Mouse (Mus musculus): ENCODE results near the gene Marc2. TPM values are rescaled to one million over a fixed set of nuclear protein-coding genes. Genes with fewer than 3 reads are reported as not detected.
A peak's percentile ranks its signal among the peaks of the same experiment; 100 is the strongest.

The Marc2 gene
- total RNA-seq, 2 experiments from 2014 or later, result 150 to 175 TPM

DNA sequence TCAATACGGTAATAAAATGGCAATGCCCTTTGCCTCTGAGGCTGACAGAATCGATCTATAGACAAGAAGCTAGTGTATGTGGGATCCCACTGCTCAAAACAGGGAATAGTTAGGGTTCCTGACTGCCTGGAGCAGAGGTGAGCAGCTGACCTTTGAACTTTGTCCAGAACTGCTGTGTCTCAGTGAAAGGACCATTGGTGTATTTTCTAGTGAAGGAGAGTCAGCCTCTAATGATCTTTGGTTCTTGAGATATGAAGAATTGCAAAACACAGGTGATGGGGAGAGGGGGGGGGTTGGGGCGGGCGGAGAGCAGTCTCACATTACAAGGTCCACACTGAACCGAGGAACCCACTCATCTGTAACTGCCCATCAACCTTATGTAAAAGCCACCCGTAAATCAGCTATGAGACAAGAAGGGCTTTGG, 36.7 kb downstream of the Marc2 start:
- DNase-seq (ENCODE audit: low spot score in 2 of 2), result no peak

DNA sequence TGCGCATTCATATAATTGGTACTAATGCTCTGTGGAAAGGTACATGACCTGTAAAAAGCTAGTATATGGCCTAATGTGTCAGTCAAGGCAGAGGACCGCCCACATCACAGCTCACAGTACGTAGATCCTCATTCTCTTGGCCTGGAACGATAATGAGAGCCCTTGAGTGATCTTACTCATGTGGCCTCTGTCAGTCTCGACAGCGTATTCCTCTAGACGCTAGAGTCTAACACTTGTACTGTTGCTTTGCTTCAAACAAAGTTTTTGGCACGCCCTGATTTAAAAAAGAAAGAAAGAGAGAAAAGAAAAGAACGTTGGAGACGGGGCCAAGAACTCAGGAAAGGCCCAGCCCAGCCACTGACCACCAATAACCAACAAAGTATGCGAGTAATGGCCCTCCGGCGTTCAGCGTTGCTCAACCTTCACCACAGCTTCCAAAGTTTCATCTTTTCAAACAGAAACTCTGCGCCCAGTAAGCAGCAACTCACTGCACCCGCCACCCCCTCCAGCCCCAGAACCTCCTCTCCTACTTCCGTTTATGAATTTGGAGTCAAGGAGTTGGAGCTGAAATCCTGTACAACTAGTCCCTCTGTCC, 37.7 kb downstream of the Marc2 start:
- no peak for DNase-seq (ENCODE audit: low spot score in 2 of 2)

GRCm38 (mm10) chr1:184807627-184808417, 38.4 kb downstream of the Marc2 start:
- no peak for DNase-seq (ENCODE audit: low spot score in 2 of 2)

DNA sequence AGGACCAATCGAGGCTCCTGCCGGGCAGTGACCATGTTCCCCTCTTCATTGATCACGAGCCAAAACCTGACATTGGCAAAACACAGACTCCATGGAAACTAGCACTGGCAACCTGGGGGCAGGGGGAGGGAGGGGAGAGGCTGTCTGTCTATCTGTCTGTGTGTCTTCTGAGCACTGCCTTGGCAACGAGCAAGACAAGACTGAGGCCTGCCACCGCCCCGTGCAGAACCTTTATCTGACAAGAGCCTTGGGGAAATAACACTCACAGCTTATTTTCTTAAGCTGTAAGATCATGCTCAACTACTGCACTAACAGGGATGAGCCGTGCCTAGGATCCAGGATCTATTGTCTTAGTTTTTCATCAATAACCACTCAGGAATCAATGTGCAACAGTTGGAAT, 39.1 kb downstream of the Marc2 start:
- no peak for DNase-seq (ENCODE audit: low spot score in 2 of 2)

DNA sequence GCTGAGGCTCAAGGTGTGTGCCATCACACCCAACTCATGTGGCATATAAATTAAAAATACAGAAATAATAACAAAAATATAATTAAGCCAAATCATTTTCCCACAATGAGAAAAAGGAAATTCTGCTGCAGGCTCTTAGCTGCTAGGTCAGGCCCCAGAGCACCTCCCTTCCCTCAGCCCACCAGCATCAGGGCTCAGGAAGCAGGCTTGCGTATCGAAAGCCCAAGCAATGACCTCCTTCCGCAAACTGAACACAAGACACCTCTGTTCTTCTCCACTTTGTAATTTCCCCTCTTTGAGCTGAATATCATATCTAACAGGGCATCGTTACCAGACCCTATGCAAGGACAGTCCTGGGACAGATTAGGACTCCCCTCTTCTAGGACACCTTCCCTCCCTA, 40.5 kb downstream of the Marc2 start:
- no peak for DNase-seq (ENCODE audit: low spot score in 2 of 2)

DNA sequence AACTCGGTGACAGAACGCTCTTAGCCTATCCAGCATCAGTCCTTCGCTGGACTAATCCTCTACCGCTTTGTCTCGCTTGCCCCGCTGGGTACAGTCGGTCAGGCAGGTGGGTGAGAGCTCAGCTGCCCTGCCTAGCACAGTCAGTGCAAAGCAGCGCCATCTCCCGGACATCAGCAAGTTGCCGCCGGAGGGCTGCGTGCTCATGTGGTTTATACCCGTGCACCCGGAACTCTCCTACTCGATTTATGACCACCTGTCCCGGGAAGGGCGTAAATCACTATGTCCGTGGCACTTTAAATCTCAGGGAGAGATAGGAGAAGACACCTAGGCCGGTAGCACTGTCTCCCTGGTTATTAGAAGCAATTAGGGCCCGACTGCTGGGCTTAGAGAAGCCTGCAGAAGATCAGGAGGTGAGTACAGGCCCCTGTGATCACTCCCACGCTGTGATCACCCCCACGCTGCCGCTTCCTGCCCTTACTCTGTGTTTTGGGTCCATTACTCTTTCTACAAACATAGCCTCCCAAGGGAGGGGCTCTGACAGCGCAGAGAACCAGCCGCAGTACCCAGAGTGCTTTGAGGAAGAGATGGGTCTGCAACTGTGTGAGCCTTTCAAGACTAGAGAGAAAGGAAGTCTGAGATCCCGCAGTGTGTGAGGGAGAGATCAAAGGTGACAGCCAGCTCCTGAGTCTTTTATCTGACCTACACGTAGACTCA, 52.9 kb downstream of the Marc2 start:
- DNase-seq (ENCODE audit: low spot score in 2 of 2), result peak in 1 of 2 experiments; percentile 16

DNA sequence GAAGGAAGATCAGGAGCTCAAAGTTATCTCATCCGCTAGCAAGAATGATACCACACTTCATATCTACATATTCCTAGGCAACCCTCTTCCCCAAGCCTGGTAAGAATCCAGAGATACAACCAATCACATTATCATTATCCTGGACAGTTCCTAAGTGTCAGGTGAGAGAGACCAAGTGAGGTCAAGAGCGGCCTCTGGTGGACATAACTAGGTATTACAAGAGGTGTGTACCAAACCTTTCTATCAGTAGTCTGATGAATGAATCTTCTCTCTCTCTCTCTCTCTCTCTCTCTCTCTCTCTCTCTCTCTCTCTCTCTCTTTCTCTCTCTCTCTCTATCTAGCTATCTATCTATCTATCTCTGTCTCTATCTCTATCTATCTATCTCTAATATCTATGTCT, 55.1 kb downstream of the Marc2 start:
- DNase-seq (ENCODE audit: low spot score in 2 of 2), result peak; percentile 28 to 46

GRCm38 (mm10) chr1:184786376-184787151, 59.7 kb downstream of the Marc2 start:
- no peak for DNase-seq (ENCODE audit: low spot score in 2 of 2)

- DNase-seq (ENCODE audit: low spot score in 2 of 2), result no peak
Measured at GRCm38 (mm10) chr1:184783641-184784040, 62.6 kb downstream of the Marc2 start.

GRCm38 (mm10) chr1:184782161-184782513, 64.1 kb downstream of the Marc2 start:
- no peak for DNase-seq (ENCODE audit: low spot score in 2 of 2)

DNA sequence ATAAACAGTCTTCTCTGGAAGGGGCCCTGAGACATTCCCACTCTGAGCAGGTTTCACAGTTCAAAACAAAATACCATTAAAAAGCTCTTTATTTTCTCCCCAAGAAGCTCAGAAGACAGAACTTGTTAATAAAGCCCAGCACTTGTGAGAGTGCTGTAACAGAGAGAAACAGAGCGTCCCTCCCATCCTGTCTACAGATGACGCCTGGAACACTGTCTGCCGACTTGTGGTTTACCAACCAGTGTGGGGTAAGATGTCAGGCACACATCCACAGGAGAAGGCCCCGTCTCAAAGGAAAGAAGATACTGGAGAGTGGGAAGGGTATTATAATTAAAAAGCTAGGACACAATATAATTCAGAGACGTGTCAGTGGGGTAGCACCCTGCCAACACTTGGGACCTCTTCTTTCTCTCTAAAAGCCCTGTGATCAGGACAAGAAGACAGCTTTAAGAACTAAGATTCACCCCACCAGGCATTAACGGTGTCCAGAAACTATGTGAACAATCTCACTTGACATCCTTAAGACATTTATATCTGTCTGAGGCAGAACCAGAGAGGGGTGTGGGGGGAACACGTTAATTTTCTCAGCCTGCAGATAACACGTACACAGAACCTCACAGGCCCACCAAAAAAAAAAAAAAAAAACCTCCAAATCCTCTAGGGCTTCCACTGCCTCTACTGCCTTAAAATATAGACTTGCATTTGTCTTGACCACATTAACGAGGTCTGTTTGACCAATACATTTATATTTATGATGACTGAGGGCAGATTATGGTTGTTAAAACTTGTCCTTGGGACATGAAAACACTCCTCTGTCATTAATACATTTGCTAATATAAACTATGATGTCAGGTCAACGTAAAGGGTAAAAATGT, 64.7 kb downstream of the Marc2 start:
- no peak for DNase-seq (ENCODE audit: low spot score in 2 of 2)

GRCm38 (mm10) chr1:184778157-184778556, 68.1 kb downstream of the Marc2 start:
- no peak for DNase-seq (ENCODE audit: low spot score in 2 of 2)

- no peak for DNase-seq (ENCODE audit: low spot score in 2 of 2)
Measured at GRCm38 (mm10) chr1:184777061-184777795, 69.0 kb downstream of the Marc2 start.

GRCm38 (mm10) chr1:184775289-184775688, 71.0 kb downstream of the Marc2 start:
- DNase-seq (ENCODE audit: low spot score in 2 of 2), result no peak

- no peak for DNase-seq (ENCODE audit: low spot score in 2 of 2)
Measured at GRCm38 (mm10) chr1:184771891-184772249, 74.4 kb downstream of the Marc2 start.

DNA sequence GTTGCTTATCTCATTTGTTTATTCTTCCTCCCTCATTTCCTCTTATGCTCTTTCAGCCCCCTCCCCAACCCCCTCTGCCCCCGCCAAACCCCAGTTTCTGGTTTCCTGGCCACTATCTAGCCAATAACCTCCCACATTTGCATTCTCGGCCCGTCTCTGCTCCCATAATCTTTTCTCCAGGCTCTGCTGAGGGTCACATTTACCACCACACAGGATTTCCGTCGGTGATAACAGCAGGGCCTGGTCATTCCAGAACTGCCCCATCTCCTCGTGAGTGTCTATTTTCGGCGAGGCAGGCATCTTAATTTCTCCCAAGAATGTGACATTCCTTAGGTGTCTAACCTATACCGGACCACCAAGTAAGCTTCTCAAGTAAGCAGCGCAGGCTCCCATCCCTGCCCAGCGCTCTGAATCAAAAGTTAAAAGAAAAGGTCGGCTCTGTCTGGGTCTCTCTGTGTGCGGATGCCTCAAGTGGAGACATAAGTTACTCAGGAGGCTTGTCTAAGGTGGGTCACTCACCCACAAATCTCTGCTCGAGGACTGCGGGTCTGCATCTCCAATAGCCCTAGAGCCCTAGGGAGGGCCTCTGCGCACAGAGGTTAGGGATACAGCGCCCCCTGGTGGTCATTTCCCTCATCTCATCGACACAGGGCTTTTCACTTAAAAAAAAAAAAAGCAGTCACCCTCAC, 74.9 kb downstream of the Marc2 start:
- DNase-seq (ENCODE audit: low spot score in 2 of 2), result peak; percentile 47 to 83

DNA sequence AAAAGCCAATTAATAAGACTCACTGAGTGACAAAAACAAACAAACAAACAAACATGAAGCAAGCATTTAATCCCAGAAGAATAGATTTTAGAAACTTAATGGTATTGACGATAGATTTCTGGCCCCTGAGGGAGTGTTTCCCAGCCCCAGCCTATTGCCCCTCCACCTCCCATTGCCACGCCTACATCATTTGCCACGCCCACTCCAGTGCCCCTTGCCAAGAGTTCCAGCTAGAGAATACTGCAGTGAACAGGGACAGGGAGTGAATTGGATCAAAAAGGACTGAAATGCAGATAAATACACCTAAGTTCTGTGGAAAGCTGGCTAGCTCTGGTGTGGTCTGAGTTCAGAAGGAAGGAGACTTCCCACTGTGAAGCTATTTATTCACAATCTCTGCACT, 82.4 kb downstream of the Marc2 start:
- DNase-seq (ENCODE audit: low spot score in 2 of 2), result no peak
